Mouse (Mus musculus) liver, adult 2 months (tissue): ENCODE data around the gene Hikeshi.
A peak's percentile ranks its signal among the peaks of the same experiment; 100 is the strongest.

ENCODE experiments used
- CTCF ChIP-seq: fragments of 200-500 bp; IDR thresholded peaks from 2 replicates; pipeline ENCODE4 v1.5.1; 2011; ENCODE audit warnings: low read depth, low read length, control low read depth
- POLR2A ChIP-seq: fragments of 200-500 bp; IDR thresholded peaks from 2 replicates; pipeline ENCODE4 v1.6.1; 2011; ENCODE audit warnings: low read length, control low read depth; ENCODE audit not compliant: insufficient read depth; ENCODE audit errors: extremely low read depth

DNA sequence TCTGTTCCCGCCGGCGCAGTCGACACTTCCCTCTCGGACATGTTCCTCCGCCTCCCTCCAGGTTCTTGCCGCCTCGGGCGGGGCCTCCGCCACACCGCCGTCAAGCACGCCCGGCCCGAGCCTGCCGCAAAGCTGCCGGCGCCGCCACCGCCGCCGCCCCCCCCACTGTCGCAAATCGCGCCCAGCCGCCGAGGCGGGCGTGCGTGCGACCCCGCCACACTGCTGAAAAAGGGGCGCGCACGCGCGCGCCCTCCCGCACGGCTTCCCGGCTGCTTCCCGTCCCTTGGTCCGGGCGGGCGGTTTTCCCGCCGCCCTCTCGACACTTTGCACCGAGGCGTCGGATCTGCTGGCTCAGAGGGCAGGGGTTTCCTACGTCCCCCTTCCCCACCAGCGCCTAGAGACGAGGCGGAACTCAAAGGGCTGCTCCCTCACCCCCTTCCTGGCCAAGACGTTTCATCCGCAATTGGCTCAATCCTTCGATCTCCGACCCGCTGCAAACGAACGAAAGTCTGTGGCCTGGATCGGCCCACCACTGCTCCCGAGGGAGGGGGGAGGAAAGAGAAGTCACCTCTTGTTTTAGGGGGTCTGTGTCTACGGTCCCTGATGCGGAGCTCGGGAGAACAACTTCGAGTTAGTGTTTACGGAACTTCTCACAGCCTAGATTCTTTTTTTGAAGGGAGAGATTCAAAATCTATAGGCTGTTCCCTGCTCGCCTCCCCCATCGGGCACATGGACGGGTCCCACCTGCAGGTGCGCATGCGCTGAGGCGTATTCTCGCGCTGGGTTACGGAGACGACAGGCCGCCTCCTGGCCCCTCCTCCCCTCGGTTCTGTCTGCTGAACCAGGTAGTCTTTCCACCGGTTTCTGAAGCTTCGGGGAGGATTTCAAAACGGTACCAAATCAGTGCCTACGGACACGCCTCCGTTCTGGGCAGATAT is 39.8 kb upstream of the Hikeshi start, which contains the start of gene Eed:
- TF ChIP-seq POLR2A, result peak; percentile 57
- TF ChIP-seq CTCF, result no peak
